Mouse (Mus musculus) myocyte (in vitro differentiated cells): ENCODE measurements around the gene Smim20. TPM values are rescaled to one million over a fixed set of nuclear protein-coding genes. Genes with fewer than 3 reads are reported as not detected.
A peak's percentile ranks its signal among the peaks of the same experiment; 100 is the strongest.

Source experiments
- H3K27me3 ChIP-seq: one replicate; pipeline ENCODE4 v1.6.1; 2011; ENCODE audit not compliant: control insufficient read depth, insufficient read depth, insufficient read length
- H3K36me3 ChIP-seq: one replicate; pipeline ENCODE4 v1.6.1; 2011; ENCODE audit not compliant: control insufficient read depth, insufficient read depth
- H3K4me2 ChIP-seq: one replicate; pipeline ENCODE4 v1.6.1; 2011; ENCODE audit warnings: low read depth, control low read depth
- H3K4me3 ChIP-seq: one replicate; pipeline ENCODE4 v1.5.1; 2011; ENCODE audit warnings: mild to moderate bottlenecking, control low read depth, moderate library complexity
- H3K79me2 ChIP-seq: one replicate; pipeline ENCODE4 v1.6.1; 2011; ENCODE audit not compliant: control insufficient read depth, insufficient read depth
- H3ac ChIP-seq: one replicate; pipeline ENCODE4 v1.6.1; 2011; ENCODE audit not compliant: control insufficient read depth, insufficient read length
- CEBPB ChIP-seq: IDR thresholded peaks from 2 replicates; pipeline ENCODE4 v1.6.1; 2011; ENCODE audit warnings: mild to moderate bottlenecking, moderate library complexity; ENCODE audit not compliant: poor library complexity, insufficient read depth, severe bottlenecking
- E2F4 ChIP-seq: IDR thresholded peaks from one replicate; pipeline ENCODE4 v1.6.1; 2011; ENCODE audit warnings: mild to moderate bottlenecking, control low read depth, moderate library complexity; ENCODE audit not compliant: insufficient read depth
- MAX ChIP-seq: IDR thresholded peaks from one replicate; pipeline ENCODE4 v1.6.1; 2011; ENCODE audit warnings: low read depth, mild to moderate bottlenecking, control low read depth
- MYOD1 ChIP-seq, 3 experiments: IDR thresholded peaks; one replicate each; pipeline ENCODE4 v1.6.1; 2011; ENCODE audit warnings: control low read depth in 2 of 3, low read depth in 2 of 3, mild to moderate bottlenecking in 2 of 3, moderate library complexity in 1 of 3; ENCODE audit not compliant: insufficient read length in 2 of 3, control insufficient read depth in 1 of 3
- MYOG ChIP-seq, 3 experiments: IDR thresholded peaks; one replicate each; pipeline ENCODE4 v1.6.1; 2011; ENCODE audit warnings: control low read depth in 2 of 3, low read depth in 2 of 3, mild to moderate bottlenecking in 2 of 3; ENCODE audit not compliant: insufficient read length in 2 of 3, control insufficient read depth in 1 of 3, insufficient read depth in 1 of 3
- POLR2A ChIP-seq: IDR thresholded peaks from one replicate; pipeline ENCODE4 v1.6.1; 2011; ENCODE audit warnings: low read depth, mild to moderate bottlenecking, control low read depth, moderate library complexity; ENCODE audit not compliant: insufficient read length
- POLR2AphosphoS2 ChIP-seq: IDR thresholded peaks from one replicate; pipeline ENCODE4 v1.6.1; 2011; ENCODE audit warnings: low read depth, control low read depth; ENCODE audit not compliant: insufficient read length
- REST ChIP-seq: IDR thresholded peaks from one replicate; pipeline ENCODE4 v1.6.1; 2011; ENCODE audit warnings: mild to moderate bottlenecking, control low read depth, moderate library complexity; ENCODE audit not compliant: insufficient read depth, insufficient read length
- SRF ChIP-seq: IDR thresholded peaks from one replicate; pipeline ENCODE4 v1.6.1; 2011; ENCODE audit warnings: low read depth; ENCODE audit not compliant: control insufficient read depth, insufficient read length
- TCF12 ChIP-seq: IDR thresholded peaks from one replicate; pipeline ENCODE4 v1.6.1; 2011; ENCODE audit warnings: mild to moderate bottlenecking, control low read depth; ENCODE audit not compliant: poor library complexity, insufficient read depth, severe bottlenecking
- TCF3 ChIP-seq: IDR thresholded peaks from one replicate; pipeline ENCODE4 v1.6.1; 2011; ENCODE audit warnings: low read depth, control low read depth; ENCODE audit not compliant: insufficient read length
- USF1 ChIP-seq: IDR thresholded peaks from one replicate; pipeline ENCODE4 v1.6.1; 2011; ENCODE audit warnings: low read depth, mild to moderate bottlenecking, control low read depth, moderate library complexity
- polyA plus RNA-seq: library from polyadenylated mRNA; unstranded; fragments of >200 nt; fragmentation: generic; extraction: Trizol; gene quantifications from one replicate; pipeline ENCODE4 v1.2.1, GENCODE M21; 2012; ENCODE audit warnings: missing spikeins

The Smim20 gene
- polyA plus RNA-seq, 1 experiment = 78.0 TPM

GRCm38 (mm10) chr5:53236749-53237148 is 30.1 kb upstream of the Smim20 start:
- peaks cover 5% of the 10 kb centered on the region for H3K27me3 ChIP-seq
- H3K4me2 ChIP-seq = no peak overlapping the region
- no peaks in the 10 kb centered on the region for H3K36me3 ChIP-seq
- H3ac ChIP-seq = no peak overlapping the region
- H3K79me2 ChIP-seq = no peaks in the 10 kb centered on the region
- no peak overlapping the region for H3K4me3 ChIP-seq
- TF ChIP-seq TCF12 = no peak
- no peak for TF ChIP-seq REST
- TF ChIP-seq MYOD1 (IDR thresholded peaks at IDR 0.05; ENCODE audit: control insufficient read depth in 1 of 3, insufficient read length in 2 of 3, low read depth in 2 of 3) = no peak
- TF ChIP-seq MAX = no peak
- TF ChIP-seq POLR2AphosphoS2 = no peak
- TF ChIP-seq E2F4 = no peak
- no peak for TF ChIP-seq SRF
- TF ChIP-seq TCF3 = no peak
- TF ChIP-seq MYOG (IDR thresholded peaks at IDR 0.05; ENCODE audit: control insufficient read depth in 1 of 3, insufficient read depth in 1 of 3, insufficient read length in 2 of 3, low read depth in 2 of 3) = no peak
- TF ChIP-seq USF1 = no peak
- no peak for TF ChIP-seq CEBPB
- no peak for TF ChIP-seq POLR2A

DNA sequence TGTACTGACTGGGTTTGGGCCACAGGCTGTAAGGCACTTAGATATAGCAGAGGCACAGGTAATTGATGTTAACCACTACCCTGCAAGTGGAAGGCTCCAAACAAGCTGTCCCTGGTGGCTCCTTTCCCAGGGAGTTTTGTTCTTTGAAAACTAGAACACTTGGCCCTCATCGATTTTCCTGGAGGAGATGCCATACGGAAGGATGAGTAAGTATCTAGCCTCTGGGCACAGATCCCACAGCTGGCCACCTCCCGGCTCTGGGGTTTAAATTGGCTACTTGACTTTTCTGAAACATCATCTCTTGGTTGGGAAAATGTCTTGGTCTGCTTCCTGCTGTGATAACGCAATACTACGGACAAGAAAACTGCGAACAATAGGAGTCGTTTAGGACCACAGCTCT is 28.1 kb upstream of the Smim20 start:
- H3K4me2 ChIP-seq = no peak overlapping the region
- no peak overlapping the region for H3K4me3 ChIP-seq
- no peaks in the 10 kb centered on the region for H3K79me2 ChIP-seq
- no peaks in the 10 kb centered on the region for H3K36me3 ChIP-seq
- no peak overlapping the region for H3ac ChIP-seq
- H3K27me3 ChIP-seq = no peaks in the 10 kb centered on the region
- TF ChIP-seq MYOD1 (IDR thresholded peaks at IDR 0.05; ENCODE audit: control insufficient read depth in 1 of 3, insufficient read length in 2 of 3, low read depth in 2 of 3) (no peak), TCF3 (no peak), POLR2A (no peak)

DNA sequence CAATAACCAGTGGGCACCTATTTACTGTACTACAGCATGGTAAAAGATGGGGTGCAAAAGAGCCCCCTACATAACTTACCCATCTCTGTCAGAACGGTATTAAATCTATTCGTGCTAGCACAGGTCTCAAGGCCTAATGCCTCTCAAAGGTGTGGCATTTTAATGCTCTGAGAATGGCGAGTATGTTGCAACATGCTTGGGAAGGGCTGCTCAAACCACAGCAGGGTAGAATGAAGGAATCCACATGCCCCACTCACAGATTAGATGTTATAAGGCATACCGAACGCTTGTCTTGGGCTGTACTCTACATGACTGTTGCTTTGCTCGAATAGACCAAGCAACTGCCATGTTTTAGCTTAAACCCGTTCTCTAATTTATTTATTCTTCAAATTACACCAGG is 27.7 kb upstream of the Smim20 start:
- H3K27me3 ChIP-seq = no peaks in the 10 kb centered on the region
- no peaks in the 10 kb centered on the region for H3K79me2 ChIP-seq
- H3K36me3 ChIP-seq = no peaks in the 10 kb centered on the region
- H3K4me2 ChIP-seq = no peak overlapping the region
- H3ac ChIP-seq = no peak overlapping the region
- TF ChIP-seq POLR2A (no peak), MAX (no peak), CEBPB (peak; percentile 55; the same call in 1 of the 2 replicates)
- no peak overlapping the region for H3K4me3 ChIP-seq

DNA sequence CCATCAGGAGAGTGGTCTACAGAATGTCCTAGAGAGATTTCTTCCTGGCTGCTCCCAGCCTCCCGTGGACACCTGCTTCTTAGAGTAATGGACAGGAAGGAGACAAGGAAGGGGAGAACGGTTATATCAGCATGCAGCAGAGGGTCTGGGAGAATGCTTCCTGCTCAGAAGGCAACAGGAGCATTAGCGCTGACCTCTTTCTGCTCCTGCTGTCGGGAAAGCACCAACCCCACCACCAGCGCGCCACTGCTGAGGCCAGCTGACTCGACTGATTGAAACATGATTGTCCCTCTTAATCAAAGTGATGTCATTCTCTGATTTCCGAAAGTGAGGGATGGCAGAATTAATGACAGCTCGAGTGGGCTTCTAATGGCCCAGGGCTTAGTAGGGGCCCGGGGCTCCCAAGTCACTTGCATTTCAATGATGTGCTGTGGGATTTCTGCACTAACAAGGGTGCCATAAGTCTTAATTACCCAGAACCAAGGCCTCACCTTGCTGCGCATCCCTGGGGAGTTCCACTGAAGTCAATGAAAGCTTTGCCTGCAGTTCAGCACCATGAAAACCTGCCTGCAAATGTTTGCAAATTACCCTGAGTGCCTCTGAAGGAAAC is 26.9 kb upstream of the Smim20 start:
- H3ac ChIP-seq = no peak overlapping the region
- H3K36me3 ChIP-seq = no peaks in the 10 kb centered on the region
- H3K4me2 ChIP-seq = no peak overlapping the region
- H3K4me3 ChIP-seq = no peak overlapping the region
- TF ChIP-seq POLR2A (no peak), USF1 (no peak), MYOD1 (IDR thresholded peaks at IDR 0.05; ENCODE audit: control insufficient read depth in 1 of 3, insufficient read length in 2 of 3, low read depth in 2 of 3) (no peak), REST (no peak), POLR2AphosphoS2 (no peak), CEBPB (no peak), MYOG (IDR thresholded peaks at IDR 0.05; ENCODE audit: control insufficient read depth in 1 of 3, insufficient read depth in 1 of 3, insufficient read length in 2 of 3, low read depth in 2 of 3) (no peak), SRF (no peak), E2F4 (no peak), TCF12 (no peak), MAX (no peak), TCF3 (no peak)
- H3K27me3 ChIP-seq = no peaks in the 10 kb centered on the region
- H3K79me2 ChIP-seq = no peaks in the 10 kb centered on the region

- Histone ChIP-seq H3ac (no peak overlapping the region), H3K36me3 (no peaks in the 10 kb centered on the region), H3K4me2 (no peak overlapping the region), H3K79me2 (no peaks in the 10 kb centered on the region), H3K27me3 (peaks cover 8% of the 10 kb centered on the region), H3K4me3 (no peak overlapping the region)
- TF ChIP-seq TCF3 (no peak), MYOG (IDR thresholded peaks at IDR 0.05; ENCODE audit: control insufficient read depth in 1 of 3, insufficient read depth in 1 of 3, insufficient read length in 2 of 3, low read depth in 2 of 3) (no peak), MYOD1 (IDR thresholded peaks at IDR 0.05; ENCODE audit: control insufficient read depth in 1 of 3, insufficient read length in 2 of 3, low read depth in 2 of 3) (no peak), POLR2A (no peak), POLR2AphosphoS2 (no peak)
Observed at GRCm38 (mm10) chr5:53241109-53241508, 25.8 kb upstream of the Smim20 start.

DNA sequence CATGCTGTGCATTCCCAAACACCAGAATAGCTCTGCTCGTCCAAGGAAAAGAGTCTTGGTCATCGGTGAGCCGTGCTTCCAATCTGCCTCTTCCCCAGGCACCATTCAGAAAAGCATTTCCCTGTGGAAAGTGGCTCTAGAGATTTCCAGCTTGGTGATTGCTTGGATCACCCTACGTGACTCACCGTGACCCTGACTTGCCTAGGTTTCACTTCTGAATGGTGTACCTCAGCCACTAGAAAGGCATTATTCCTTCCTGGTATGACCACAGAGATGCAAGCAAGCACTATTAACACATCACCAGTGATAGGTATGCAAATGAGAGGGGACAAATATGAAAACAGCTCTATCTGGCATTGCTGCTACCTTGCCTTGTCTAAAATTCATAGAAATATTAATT is 24.9 kb upstream of the Smim20 start:
- Histone ChIP-seq H3K4me3 (no peak overlapping the region), H3K27me3 (peaks cover 9% of the 10 kb centered on the region), H3ac (no peak overlapping the region), H3K79me2 (no peaks in the 10 kb centered on the region), H3K36me3 (no peaks in the 10 kb centered on the region), H3K4me2 (no peak overlapping the region)
- TF ChIP-seq TCF3 = no peak
- no peak for TF ChIP-seq MYOG (IDR thresholded peaks at IDR 0.05; ENCODE audit: control insufficient read depth in 1 of 3, insufficient read depth in 1 of 3, insufficient read length in 2 of 3, low read depth in 2 of 3)
- TF ChIP-seq SRF = no peak
- TF ChIP-seq REST = no peak
- no peak for TF ChIP-seq E2F4
- no peak for TF ChIP-seq POLR2AphosphoS2
- TF ChIP-seq POLR2A = no peak
- no peak for TF ChIP-seq MYOD1 (IDR thresholded peaks at IDR 0.05; ENCODE audit: control insufficient read depth in 1 of 3, insufficient read length in 2 of 3, low read depth in 2 of 3)
- no peak for TF ChIP-seq TCF12
- no peak for TF ChIP-seq USF1
- TF ChIP-seq CEBPB = no peak
